Mouse (Mus musculus): ENCODE results near the gene Eif1ad.

DNA sequence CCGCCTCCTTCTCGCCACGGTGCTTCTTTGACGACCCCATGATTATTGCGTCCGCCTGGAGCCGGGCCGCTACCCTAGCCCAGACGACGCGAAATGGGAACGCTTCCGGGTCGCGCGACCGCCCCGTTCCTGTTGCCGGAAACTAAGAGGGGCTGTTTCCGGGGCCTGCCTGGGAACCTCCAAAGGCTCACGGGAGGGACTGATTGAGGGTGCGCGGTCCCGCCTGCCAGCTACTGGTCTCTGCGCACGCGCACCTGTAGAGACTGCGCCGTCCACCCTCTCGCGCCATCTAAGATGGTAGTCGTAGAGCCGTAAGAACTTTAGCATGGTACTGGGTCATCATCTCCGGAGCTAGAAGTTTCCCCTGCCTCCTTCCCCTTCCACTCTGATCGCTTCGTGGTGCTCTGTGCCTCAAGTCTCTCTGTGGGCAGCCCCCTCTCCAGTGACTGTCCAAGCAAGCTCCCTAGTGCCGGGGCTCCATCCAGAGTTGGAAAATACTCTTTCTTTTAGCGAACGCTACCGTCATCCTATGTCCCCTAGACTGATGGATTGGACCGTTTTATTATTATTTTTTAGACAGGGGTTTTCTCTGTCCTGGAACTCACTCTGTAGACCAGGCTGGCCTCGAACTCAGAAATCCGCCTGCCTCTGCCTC lies 22.2 kb downstream of the Eif1ad start, which contains the start of gene Sart1:
- TF ChIP-seq CTCF (IDR thresholded peaks at IDR 0.05; ENCODE audit: low read depth) (no peak), EP300 (IDR thresholded peaks at IDR 0.05; ENCODE audit: low read depth) (no peak)

Data from liver, embryonic 14.5 days (tissue).